Mouse (Mus musculus): ENCODE measurements at regions not wholly inside any gene's neighbourhood (a gene's known extent, or its start where the extent isn't known, plus 50 kb on each side); places are given as distances from the start of the nearest gene placed in this dataset.

- TF ChIP-seq POLR2A (IDR thresholded peaks at IDR 0.05; ENCODE audit: low read depth, low read length) (no peak), CTCF (IDR thresholded peaks at IDR 0.05; ENCODE audit: extremely low read depth, insufficient read length, insufficient replicate concordance, low read depth, low read length) (no peak)
Measured at GRCm38 (mm10) chr2:51055339-51055738, 93.6 kb downstream of the Rnd3 start.

Measured in small intestine, adult 2 months (tissue).